Mouse (Mus musculus): ENCODE data around the gene Wnt3. TPM values are rescaled to one million over a fixed set of nuclear protein-coding genes. Genes with fewer than 3 reads are reported as not detected.

The Wnt3 gene
- total RNA-seq, 4 experiments from 2014 or later = 0.17 to 3.1 (median 1.3) TPM

DNA sequence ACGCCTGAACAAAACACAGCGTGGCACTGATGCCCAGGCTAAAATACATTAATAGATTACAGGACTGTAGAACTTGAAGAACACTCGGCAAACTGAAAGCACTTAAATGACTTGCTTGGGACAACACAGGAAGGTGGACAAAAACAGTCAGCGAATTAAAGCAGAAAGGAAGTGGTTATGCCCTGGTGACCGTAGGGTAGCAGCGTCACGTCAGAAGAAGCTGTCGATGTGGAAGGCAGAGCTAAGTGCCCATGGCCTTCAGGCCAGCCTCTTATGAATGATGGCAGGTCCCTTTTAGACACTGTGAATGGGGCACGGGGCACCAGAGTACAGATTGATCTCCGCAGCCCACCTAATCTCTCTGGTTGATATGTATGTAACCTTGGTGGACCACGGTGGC lies 74.3 kb downstream of the Wnt3 start:
- no peak for DNase-seq

DNA sequence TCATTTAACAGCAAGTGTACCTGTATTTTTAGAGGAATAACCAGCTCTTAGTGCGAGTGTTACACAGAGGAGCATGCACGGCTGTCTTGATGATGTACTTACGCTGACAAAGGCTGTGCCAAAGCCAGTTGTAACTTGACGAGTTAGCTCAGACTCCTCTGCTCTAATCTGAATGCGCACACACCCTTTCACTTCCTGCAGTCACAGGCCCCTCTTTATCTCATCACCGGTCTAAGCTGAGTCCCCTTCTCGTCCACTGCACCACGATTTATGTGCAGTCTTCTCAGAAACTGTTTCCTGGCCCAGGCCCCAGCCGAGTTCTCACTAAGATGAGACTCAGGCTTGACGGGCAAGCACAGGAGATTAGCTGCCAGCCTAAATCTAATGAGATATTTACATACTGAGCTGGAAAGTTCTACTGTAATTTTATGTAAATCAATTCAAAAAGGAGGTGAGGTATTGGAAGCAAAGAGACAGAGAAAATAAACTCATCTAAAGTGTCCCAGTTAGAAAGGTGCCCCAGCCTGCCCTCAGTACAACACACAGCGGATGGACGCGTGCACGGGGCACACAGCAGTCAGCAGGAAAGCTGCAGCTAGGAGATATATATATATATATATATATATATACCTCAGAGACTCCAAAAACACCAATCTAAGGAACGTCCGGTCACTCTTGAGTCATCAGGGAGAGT lies 78.8 kb downstream of the Wnt3 start:
- DNase-seq = no peak

DNA sequence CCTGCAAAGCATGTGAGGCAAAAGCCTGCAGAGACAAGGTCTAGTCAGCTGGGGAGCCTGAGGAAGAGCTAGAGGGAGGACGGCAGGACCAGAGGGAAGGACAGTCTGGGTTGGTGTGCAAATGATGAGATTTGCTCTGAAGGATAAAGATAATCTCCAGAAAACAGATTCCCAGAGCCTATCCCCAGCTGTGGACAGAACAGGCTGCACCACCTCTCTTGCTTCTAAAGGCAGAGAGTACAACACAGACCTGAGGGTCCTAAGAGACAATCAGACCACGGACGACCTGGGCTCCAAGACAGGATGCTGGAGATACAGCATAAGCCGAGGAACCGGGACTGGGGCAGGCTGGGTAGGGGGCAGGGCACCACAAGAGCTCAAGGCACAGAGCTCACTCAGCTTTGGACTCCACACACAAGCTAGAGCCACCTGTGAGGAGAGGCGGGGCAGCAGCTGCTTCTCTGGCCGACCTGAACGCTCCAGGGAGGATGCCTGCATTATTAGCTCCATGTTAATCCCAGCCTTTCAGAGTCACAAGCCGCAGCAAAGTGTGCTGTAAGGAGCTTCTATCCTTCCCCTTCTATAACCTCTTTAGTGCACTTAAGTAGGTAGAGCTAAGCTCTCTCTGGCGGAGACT lies 79.5 kb downstream of the Wnt3 start:
- no peak for DNase-seq

DNA sequence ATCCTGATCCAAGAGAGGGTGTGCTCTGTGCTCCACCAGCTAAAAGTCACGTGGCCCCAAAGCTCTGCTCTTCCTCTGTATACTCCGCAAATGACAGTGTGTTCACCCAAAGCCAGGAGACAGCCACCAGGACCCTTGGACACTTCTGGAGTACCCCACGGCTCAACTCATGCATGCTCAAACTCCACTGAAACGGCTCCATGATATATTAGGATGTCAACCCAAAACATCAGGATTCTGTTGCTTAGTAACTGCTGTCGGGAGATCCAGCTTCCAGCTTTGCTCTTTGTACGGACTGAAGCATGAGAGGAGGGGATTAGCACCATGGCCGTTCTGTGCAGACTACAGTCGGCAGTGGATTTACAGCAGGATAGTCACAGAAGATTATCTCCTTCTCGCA lies 80.3 kb downstream of the Wnt3 start:
- no peak for DNase-seq

- no peak for DNase-seq
Observed at GRCm38 (mm10) chr11:103856641-103857040, 82.7 kb downstream of the Wnt3 start.

GRCm38 (mm10) chr11:103858760-103859159 lies 84.8 kb downstream of the Wnt3 start:
- no peak for DNase-seq

DNA sequence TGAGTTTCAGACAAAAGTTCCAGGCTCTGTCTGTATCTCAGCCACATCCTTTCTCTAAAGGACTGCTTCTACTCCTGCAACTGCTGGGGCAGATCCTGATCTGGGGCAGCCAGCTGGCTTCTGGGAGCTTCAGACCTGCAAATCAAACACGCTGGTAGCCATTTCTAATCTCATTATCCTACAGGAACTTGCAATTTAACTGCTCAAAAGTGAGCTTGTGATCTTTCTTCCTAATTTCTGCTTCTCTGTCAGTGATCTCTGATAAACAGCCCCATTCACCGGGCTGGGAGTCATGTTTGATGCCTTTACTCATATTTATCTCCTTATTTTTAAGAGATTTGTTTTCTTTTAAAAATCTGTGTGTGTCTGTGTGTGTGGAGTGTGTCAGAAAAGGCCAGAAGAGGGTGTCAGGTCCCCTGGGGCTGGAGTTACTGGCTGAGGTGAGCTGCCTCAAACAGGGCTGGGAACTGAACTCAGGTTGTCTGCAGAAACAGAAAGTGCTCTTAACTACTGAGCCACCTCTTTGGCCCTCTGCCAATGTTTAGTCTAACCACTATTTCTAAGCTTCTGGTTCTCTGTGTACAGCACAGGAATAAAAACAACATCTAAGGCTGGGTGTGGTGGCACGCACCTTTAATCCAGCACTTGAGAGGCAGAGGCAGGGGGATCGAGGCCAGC lies 86.1 kb downstream of the Wnt3 start:
- no peak for DNase-seq

DNA sequence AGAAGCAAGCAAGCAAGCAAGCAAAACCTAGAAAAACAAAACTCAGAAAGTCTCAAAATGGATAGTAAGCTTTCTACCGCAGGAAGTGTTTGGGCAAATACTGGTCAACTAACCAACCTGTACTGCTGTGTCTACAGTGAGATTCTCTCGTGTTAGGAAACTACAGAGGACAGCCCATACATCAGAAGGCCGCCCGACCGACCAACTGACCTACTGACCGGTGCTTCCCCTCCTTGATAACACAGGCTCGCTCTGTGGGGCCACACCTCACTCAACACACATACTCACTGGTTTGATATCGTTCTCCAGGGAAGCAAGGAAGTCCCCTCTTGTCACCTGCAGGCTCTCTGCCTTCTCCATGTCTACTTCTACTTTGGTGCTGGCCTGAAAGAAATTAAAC lies 89.0 kb downstream of the Wnt3 start:
- DNase-seq = no peak

- DNase-seq = no peak
Observed at GRCm38 (mm10) chr11:103864486-103864885, 90.5 kb downstream of the Wnt3 start.

- no peak for DNase-seq
Observed at GRCm38 (mm10) chr11:103865346-103865745, 91.4 kb downstream of the Wnt3 start.

Other genes starting within 250 kb of the Wnt3 start
- not detected for gene Gm884, start 153.0 kb upstream of the Wnt3 start, total RNA-seq (2022)
- not detected for gene Lyzl6, start 135.3 kb upstream of the Wnt3 start, total RNA-seq (2022)
- under 1 TPM in 3 of 4 experiments, not detected in 1; 0.32 to 1.00 (median 0.37) TPM for gene Rprml, start 124.6 kb upstream of the Wnt3 start, total RNA-seq (2022)
- gene Gosr2, start 76.3 kb upstream of the Wnt3 start, total RNA-seq (2022) = 100 to 1,000 TPM in 2 of 4 experiments, 10 to 100 TPM in 2; 93.8 to 114 (median 103) TPM
- gene Wnt9b, start 24.3 kb upstream of the Wnt3 start, total RNA-seq (2022) = under 1 TPM in 3 of 4 experiments, not detected in 1; 0.07 to 0.31 (median 0.22) TPM
- gene Nsf, start 179.9 kb downstream of the Wnt3 start, total RNA-seq (2022) = 100 to 1,000 TPM; 155 to 272 (median 192) TPM
- 10 to 100 TPM; 46.1 to 61.9 (median 54.1) TPM for gene Arf2, start 192.6 kb downstream of the Wnt3 start, total RNA-seq (2022)